Mouse (Mus musculus) hindbrain, embryonic 13.5 days (tissue): ENCODE data around the gene Llgl2. TPM values are rescaled to one million over a fixed set of nuclear protein-coding genes. Genes with fewer than 3 reads are reported as not detected.
"Not testable (repeated sequence)": the region's sequence is repeated elsewhere in the genome, so short reads cannot be mapped to it uniquely, and the experiment has no call there.

Experiments used
- ATAC-seq: fragments of 200-750 bp; cut with Nextera tagmentation; 2 replicates; pipeline ENCODE4 v1.8.0; 2017; ENCODE audit warnings: moderate TSS enrichment; ENCODE audit not compliant: low FRiP score
- H3K27ac ChIP-seq: fragments of 300-500 bp; sonication (generic); 2 replicates; pipeline ENCODE4 v1.5.1; 2015; ENCODE audit warnings: inconsistent platforms, mild to moderate bottlenecking, moderate library complexity
- H3K27me3 ChIP-seq: fragments of 300-500 bp; sonication (generic); 2 replicates; pipeline ENCODE4 v1.6.1; 2015; ENCODE audit warnings: mild to moderate bottlenecking, inconsistent platforms
- H3K36me3 ChIP-seq: fragments of 300-500 bp; sonication (generic); 2 replicates; pipeline ENCODE4 v1.6.1; 2015; ENCODE audit warnings: mild to moderate bottlenecking, inconsistent platforms
- H3K4me1 ChIP-seq: fragments of 300-500 bp; sonication (generic); replicated peaks from 2 replicates; pipeline ENCODE4 v1.6.1; 2015; ENCODE audit warnings: inconsistent platforms
- H3K4me2 ChIP-seq: fragments of 300-500 bp; sonication (generic); 2 replicates; pipeline ENCODE4 v1.6.1; 2015; ENCODE audit warnings: inconsistent platforms, mild to moderate bottlenecking, moderate library complexity
- H3K4me3 ChIP-seq: fragments of 300-500 bp; sonication (generic); 2 replicates; pipeline ENCODE4 v1.5.1; 2015; ENCODE audit warnings: mild to moderate bottlenecking, inconsistent platforms
- H3K9ac ChIP-seq: fragments of 300-500 bp; sonication (generic); 2 replicates; pipeline ENCODE4 v1.6.1; 2015; ENCODE audit warnings: mild to moderate bottlenecking, inconsistent platforms
- H3K9me3 ChIP-seq: fragments of 300-500 bp; sonication (generic); 2 replicates; pipeline ENCODE4 v1.6.1; 2016; ENCODE audit warnings: inconsistent platforms
- WGBS: fragments of 180-500 bp; shearing (Covaris S2); methylation state at CpG from one replicate; pipeline ENCODE4 v1.1.7; 2015; 5-methylcytosine and 5-hydroxymethylcytosine counted together
- polyA plus RNA-seq: library from polyadenylated mRNA; unstranded; fragments of >200 nt; fragmentation: Nextera tagmentation; extraction: Ambion mirVana; gene quantifications from 2 replicates; pipeline ENCODE4 v1.2.1, GENCODE M21; 2015

Gene Llgl2
- polyA plus RNA-seq, 1 experiment from 2014 or later = 2.2 TPM

DNA sequence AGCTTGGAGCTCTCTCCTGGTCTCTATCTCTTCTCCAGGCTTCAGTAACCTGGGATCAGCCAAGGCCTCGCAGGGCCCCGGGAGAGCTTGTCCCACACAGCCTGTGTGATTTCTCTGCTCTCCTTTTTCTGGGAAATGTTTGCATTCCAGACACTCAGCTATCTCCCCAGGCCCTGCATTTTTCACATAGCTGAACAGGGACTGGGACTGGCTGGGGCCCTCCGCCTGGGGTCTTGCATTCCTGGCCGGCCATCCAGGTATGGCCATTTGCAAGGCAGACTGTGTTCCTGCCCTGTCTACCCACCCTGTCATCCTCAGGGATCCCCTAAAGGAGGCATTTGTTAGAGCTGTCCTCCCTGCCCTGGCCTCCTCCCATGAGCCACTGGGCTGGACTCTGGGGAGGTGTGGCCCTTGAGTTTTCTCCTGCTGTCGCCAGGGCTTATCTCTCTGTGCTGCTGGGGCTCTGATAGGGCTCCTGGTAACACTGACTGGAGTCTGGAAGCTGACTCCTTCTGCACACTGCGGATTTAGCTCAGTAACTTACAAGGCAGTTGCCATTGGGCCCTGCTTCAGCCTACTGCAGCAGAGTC is 18.2 kb downstream of the Llgl2 start:
- no peak for ATAC-seq
- Histone ChIP-seq H3K9me3 (no peaks in the 10 kb centered on the region), H3K4me2 (no peak overlapping the region), H3K9ac (no peak overlapping the region), H3K27ac (0 out of 2 replicates have a peak overlapping the region, but pooled peaks have one; percentile 18), H3K36me3 (no peaks in the 10 kb centered on the region), H3K4me1 (no peaks in the 10 kb centered on the region), H3K27me3 (no peaks in the 10 kb centered on the region), H3K4me3 (no peak overlapping the region)
- 36% methylated on average over 6 of the region's 6 CpGs for WGBS

DNA sequence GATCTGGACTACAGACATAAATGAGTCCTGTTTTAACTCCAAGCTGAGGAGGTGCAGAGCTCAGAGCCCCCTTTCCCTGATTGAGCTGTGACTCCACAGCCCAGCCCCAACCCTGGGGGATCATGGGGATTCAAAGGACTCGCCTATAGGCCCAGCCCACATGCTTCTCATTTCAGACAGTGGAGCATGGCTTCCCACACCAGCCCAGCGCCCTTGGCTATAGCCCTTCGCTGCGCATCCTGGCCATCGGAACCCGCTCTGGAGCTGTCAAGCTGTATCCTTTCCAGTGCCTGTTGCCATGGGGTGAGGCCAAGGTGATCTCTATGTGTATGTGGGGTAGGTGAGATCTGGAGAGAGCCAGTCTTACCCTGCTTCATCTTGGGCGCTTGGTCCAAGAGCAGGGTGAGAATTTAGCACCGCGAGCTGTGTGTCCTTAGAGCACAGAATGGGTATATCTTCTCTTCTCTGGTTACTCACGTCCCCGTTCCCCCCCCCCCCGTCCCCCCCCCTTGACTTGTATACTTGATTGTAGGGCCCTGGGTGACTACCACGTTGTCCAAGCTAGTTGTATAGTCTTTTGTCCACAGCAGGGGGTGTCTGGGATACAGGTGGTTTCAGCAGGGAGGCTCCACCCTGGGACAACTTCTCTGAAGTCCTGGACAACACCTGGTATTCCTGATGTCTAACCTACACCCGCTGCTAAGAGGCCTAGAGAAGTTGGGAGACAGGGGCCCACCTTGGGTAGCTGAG is 19.5 kb downstream of the Llgl2 start:
- Histone ChIP-seq H3K9ac (no peak overlapping the region), H3K27me3 (no peaks in the 10 kb centered on the region), H3K4me3 (no peak overlapping the region), H3K4me1 (no peaks in the 10 kb centered on the region), H3K4me2 (no peak overlapping the region), H3K9me3 (no peaks in the 10 kb centered on the region), H3K27ac (no peak overlapping the region), H3K36me3 (no peaks in the 10 kb centered on the region)
- 86% methylated on average over 12 of the region's 14 CpGs for WGBS
- no peak for ATAC-seq

DNA sequence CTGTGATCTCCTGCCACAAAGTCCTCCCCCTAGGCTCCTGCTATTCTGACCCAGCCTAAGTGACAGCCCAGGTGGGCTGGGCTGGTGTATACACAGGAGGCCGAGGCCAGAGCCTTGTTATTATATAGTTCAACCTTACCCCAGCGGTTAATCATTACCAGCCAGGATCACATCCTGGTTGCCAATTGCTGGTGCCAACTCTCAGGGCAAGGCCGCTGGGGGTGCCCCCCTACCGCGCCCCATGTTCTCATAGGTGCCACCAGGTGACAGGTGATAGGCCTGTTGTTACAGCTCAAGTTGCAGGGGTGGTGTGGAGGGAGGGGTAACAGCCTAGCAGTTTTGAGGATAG is 20.0 kb downstream of the Llgl2 start:
- no peaks in the 10 kb centered on the region for H3K27me3 ChIP-seq
- no peak for ATAC-seq
- no peaks in the 10 kb centered on the region for H3K9me3 ChIP-seq

DNA sequence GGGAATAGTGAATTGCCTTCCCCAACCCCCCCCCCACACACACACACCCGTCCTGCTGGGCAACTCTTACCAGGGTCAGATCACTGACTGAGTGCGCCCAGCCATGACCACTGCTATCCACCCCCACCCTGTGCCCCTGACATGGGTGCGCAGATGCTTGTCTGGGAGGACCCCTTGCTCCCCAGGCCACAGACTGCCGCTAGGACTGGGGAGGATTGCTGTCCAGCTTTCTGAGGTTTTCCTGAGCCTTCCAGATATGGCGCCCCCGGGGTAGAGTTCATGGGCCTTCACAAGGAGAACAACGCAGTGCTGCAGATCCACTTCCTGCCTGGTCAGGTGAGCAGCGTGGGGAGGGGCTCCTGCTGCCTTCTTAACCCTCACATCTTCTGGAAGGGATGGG is 20.4 kb downstream of the Llgl2 start:
- ATAC-seq = no peak
- no peak overlapping the region for H3K27ac ChIP-seq
- no peak overlapping the region for H3K4me3 ChIP-seq
- no peaks in the 10 kb centered on the region for H3K9me3 ChIP-seq
- H3K36me3 ChIP-seq = no peaks in the 10 kb centered on the region
- no peak overlapping the region for H3K4me2 ChIP-seq
- no peak overlapping the region for H3K9ac ChIP-seq
- H3K27me3 ChIP-seq = no peaks in the 10 kb centered on the region
- WGBS = 83% methylated on average over 8 of the region's 8 CpGs
- H3K4me1 ChIP-seq = no peaks in the 10 kb centered on the region

More for the DNA sequence above, 20.0 kb downstream of the Llgl2 start:
- no peak overlapping the region for H3K27ac ChIP-seq
- H3K4me2 ChIP-seq = no peak overlapping the region
- no peak overlapping the region for H3K9ac ChIP-seq
- H3K4me3 ChIP-seq = no peak overlapping the region
- WGBS = 96% methylated on average over 5 of the region's 5 CpGs
- no peaks in the 10 kb centered on the region for H3K36me3 ChIP-seq
- H3K4me1 ChIP-seq = no peaks in the 10 kb centered on the region

DNA sequence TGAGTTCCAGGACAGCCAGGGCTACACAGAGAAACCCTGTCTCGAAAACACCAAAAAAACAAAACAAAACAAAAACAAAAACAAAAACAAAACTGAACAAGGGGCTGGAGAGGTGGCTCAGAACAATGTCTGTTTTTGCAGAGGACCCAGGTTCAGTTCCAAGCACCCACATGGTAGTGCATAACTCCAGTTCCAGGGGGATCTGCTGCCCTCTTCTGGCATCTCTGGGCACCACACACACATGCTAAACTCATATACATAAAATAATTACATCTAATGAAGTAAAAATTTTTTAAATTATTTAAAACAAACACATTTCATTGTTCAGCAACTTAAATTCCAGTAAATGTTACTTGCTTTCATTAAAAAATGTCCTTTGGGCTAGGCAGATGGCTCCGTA is 22.0 kb downstream of the Llgl2 start:
- no peak overlapping the region for H3K9ac ChIP-seq
- ATAC-seq = no peak
- H3K27me3 ChIP-seq = no peaks in the 10 kb centered on the region
- no peaks in the 10 kb centered on the region for H3K9me3 ChIP-seq
- H3K4me3 ChIP-seq = no peak overlapping the region
- no peak overlapping the region for H3K4me2 ChIP-seq
- WGBS = 98% methylated on average over 2 of the region's 2 CpGs
- H3K4me1 ChIP-seq = no peaks in the 10 kb centered on the region
- no peak overlapping the region for H3K27ac ChIP-seq
- no peaks in the 10 kb centered on the region for H3K36me3 ChIP-seq

DNA sequence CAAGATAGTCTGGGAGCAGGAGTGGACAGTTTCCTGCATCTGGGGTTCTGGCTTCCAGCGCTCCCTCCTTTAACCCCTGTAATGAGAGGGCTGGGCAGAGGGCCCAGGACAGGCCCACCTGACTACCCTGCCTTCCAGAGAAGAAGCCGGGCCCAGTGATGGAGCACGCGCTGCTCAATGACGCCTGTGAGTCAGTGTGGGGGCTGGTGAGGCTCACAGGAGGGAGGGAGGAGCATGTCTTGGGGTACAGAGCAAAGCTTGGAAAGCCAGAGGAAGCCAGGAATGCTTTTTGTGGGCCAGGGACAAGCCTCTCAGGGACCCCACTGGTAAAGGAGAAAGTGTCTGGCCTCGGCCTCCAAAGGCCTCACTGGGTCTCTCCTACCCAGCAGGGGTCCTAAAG is 30.8 kb downstream of the Llgl2 start:
- Histone ChIP-seq H3K4me2 (no peak overlapping the region), H3K27ac (no peak overlapping the region), H3K27me3 (peaks cover 40% of the 10 kb centered on the region), H3K4me1 (peaks cover 15% of the 10 kb centered on the region), H3K4me3 (no peak overlapping the region), H3K36me3 (no peaks in the 10 kb centered on the region), H3K9ac (no peak overlapping the region), H3K9me3 (no peaks in the 10 kb centered on the region)
- WGBS = 87% methylated on average over 6 of the region's 6 CpGs
- ATAC-seq = no peak

DNA sequence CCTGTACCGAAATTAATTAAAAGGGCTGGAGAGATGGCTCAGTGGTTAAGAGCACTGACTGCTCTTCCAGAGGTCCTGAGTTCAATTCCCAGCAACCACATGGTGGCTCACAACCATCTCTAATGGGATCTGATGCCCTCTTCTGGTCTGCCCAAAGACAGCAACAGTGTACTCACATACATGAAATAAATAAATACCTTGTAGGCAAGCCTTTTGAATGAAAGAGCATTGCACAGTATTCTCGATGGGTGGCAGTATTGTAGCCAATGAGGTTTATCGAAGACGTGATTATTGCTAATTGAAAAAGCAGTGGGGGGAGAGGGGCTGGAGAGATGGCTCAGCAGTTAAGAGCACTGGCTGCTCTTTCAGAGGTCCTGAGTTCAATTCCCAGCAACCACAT is 33.3 kb downstream of the Llgl2 start:
- H3K4me2 ChIP-seq, H3K27ac ChIP-seq, H3K9me3 ChIP-seq, H3K9ac ChIP-seq, ATAC-seq, H3K4me3 ChIP-seq, H3K36me3 ChIP-seq: not testable (repeated sequence)
- 90% methylated on average over 4 of the region's 4 CpGs for WGBS
- Histone ChIP-seq H3K4me1 (peaks cover 17% of the 10 kb centered on the region), H3K27me3 (peaks cover 64% of the 10 kb centered on the region)

DNA sequence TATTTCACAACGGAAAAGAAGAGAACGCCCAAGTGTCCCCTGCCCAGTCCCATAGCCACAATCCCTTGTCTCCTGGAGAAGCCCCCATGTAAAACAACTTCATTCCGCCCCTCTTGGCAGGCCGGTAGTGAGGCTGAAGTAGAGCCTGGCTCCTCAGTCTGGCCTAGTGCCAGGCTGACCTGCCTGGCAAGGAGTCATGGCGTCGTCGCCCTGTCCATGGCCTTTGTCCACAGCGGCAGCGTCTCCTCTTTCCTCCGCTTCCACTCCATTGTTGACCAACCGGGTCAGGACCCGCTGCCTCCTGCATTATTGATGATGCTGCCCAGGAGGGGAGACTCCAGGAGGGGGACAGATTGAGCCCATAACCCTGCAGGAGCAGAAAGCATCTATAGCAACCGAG is 34.1 kb downstream of the Llgl2 start:
- no peak for ATAC-seq
- Histone ChIP-seq H3K9ac (no peak overlapping the region), H3K27me3 (peaks cover 72% of the 10 kb centered on the region), H3K27ac (no peak overlapping the region), H3K4me1 (peaks cover 17% of the 10 kb centered on the region), H3K9me3 (no peaks in the 10 kb centered on the region), H3K36me3 (no peaks in the 10 kb centered on the region), H3K4me2 (no peak overlapping the region), H3K4me3 (no peak overlapping the region)
- 36% methylated on average over 13 of the region's 13 CpGs for WGBS

DNA sequence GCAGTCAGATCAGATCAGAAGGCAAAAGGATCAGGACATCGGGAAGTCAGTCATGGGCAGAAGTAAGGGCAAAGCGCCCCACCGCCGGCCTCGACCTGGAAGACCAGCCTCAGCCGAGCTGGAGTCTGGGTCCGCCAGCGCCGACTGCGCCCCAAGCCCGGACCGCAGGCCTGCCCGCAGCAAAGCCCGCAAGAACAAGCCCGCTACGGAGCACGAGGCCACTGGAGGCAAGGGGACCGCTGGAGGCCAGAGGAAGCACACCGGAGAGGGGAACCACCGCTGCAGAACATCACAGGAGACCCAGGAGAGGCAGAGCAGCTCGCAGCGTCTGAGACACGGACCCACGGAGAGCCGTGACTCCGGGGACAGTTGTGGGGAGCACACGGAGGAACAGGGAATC is 34.5 kb downstream of the Llgl2 start, which contains the start of gene Myo15b:
Myo15b (plus strand) TSS at position 53 of the 400 bp plus-strand sequence.
- Histone ChIP-seq H3K4me2 (peak within 1 kb of the TSS; percentile 54), H3K27me3 (peaks cover 76% of the 10 kb centered on the region), H3K9ac (peak within 1 kb of the TSS; percentile 29; the same call in 1 of the 2 replicates), H3K36me3 (no peaks in the 10 kb centered on the region), H3K27ac (no peak within 1 kb of the TSS), H3K9me3 (no peaks in the 10 kb centered on the region), H3K4me1 (peaks cover 17% of the 10 kb centered on the region), H3K4me3 (peak within 1 kb of the TSS; percentile 37)
- ATAC-seq = no peak
- WGBS = 10% methylated on average over 27 of the region's 27 CpGs

DNA sequence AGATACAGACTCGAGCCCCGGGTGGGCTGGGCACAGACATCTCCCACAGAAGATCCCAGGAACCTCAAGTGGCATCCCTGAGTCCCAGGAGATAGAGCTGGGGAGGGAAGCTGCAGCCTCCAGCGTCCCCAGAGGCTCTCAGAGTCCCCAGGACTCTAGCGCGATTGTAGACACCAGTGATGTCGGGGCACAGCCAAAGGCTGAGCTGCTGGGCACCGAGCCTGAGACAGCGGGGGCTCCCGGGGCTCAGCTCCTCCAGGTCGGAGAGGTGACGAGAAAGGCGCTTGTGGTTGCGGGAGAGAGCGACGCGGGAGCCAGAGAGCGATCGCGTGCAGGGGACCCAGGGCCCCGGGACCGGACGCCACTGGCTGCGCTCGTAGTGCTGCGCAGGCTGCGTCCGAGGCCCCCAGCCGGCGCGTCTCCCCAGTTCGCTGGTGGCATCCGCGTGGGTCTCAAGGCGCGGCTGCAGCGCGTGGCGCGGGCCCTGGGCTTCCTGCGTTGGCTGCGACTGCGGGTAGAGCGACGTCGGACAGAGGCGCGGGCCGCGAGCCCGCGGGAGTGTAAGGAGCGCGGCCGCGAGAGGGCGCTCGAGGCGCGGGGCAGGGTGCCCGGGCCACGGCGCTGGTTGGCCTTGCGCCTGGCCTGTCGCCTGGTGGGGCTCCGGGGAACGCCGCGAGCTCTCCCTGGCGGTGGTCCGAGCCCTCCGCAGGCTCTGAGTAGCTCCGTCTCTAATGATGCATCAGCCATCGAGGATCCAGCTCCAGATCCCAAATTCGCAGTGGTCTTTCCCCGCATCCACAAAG is 35.5 kb downstream of the Llgl2 start:
- peak overlapping the region; percentile 29; the same call in 1 of the 2 replicates for H3K9ac ChIP-seq
- peak overlapping the region; percentile 54 for H3K4me2 ChIP-seq
- peak; percentile 84; the same call in 1 of the 2 replicates for ATAC-seq
- 3% methylated on average over 68 of the region's 75 CpGs for WGBS
- H3K27ac ChIP-seq = no peak overlapping the region
- H3K27me3 ChIP-seq = peaks cover 77% of the 10 kb centered on the region
- peaks cover 17% of the 10 kb centered on the region for H3K4me1 ChIP-seq
- no peaks in the 10 kb centered on the region for H3K9me3 ChIP-seq
- H3K4me3 ChIP-seq = peak overlapping the region; percentile 37
- H3K36me3 ChIP-seq = no peaks in the 10 kb centered on the region

DNA sequence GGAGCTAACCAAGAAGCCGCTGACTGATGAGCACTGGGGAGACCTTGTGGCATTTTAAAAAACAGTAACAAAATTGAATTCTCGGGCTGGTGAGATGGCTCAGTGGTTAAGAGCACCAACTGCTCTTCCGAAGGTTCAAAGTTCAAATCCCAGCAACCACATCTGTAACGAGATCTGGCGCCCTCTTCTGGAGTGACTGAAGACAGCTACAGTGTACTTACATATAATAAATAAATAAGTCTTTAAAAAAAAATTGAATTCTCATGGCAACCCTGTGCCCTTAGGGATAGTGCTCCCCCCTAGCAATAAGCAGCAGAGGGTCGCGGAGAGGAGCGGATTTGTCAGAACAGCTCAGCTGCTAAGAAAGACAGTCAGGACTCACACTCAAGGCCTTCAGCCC is 40.0 kb downstream of the Llgl2 start:
- Histone ChIP-seq H3K9me3 (no peaks in the 10 kb centered on the region), H3K4me2 (no peak overlapping the region), H3K27me3 (peaks cover 45% of the 10 kb centered on the region), H3K4me1 (peaks cover 10% of the 10 kb centered on the region), H3K9ac (no peak overlapping the region), H3K36me3 (no peaks in the 10 kb centered on the region), H3K4me3 (no peak overlapping the region), H3K27ac (no peak overlapping the region)
- ATAC-seq = no peak
- 90% methylated on average over 8 of the region's 8 CpGs for WGBS

DNA sequence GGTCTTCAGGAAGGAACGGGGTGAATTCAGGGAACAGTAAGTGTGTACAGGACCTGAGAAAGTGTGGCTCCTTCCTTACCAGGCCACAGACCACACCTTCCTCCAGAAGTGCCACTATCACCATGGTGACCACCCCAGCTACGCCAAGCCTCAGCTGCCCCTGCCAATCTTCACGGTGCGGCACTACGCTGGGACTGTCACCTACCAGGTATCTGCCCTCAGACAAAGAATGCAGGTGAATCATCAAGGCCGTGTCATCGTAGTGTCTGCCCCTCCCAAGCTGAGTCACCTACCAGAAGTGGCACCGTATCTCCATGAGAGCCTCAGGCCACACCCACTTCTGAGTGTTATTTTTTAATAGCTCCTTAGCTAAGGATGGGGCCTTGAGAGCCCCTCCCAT is 45.5 kb downstream of the Llgl2 start:
- Histone ChIP-seq H3K4me3 (no peak overlapping the region), H3K9ac (no peak overlapping the region), H3K36me3 (no peaks in the 10 kb centered on the region), H3K27me3 (no peaks in the 10 kb centered on the region; the same call in none of the 2 replicates), H3K27ac (no peak overlapping the region), H3K4me2 (no peak overlapping the region), H3K9me3 (no peaks in the 10 kb centered on the region), H3K4me1 (no peaks in the 10 kb centered on the region)
- WGBS = 86% methylated on average over 8 of the region's 8 CpGs
- no peak for ATAC-seq
